Mouse (Mus musculus): ENCODE data around the gene Cd2.

GRCm38 (mm10) chr3:101278396-101278795, 9.3 kb downstream of the Cd2 start:
- TF ChIP-seq CTCF (IDR thresholded peaks at IDR 0.05; ENCODE audit: low read depth, low read length) (no peak), POLR2A (IDR thresholded peaks at IDR 0.05; ENCODE audit: extremely low read depth, insufficient read depth, low read length) (no peak)

Measured in liver, adult 2 months (tissue).